Mouse (Mus musculus) erythroblast, embryonic 14.5 days (primary cell): ENCODE measurements around the gene Gorab.

Experiments used
- GATA1 ChIP-seq: IDR thresholded peaks from 2 replicates; pipeline ENCODE4 v1.6.1; 2012; ENCODE audit warnings: low read length, inconsistent platforms, mixed read lengths
- TAL1 ChIP-seq: IDR thresholded peaks from 3 replicates; pipeline ENCODE4 v1.6.1; 2012; ENCODE audit warnings: low read length, inconsistent platforms, mixed read lengths

GRCm38 (mm10) chr1:163338525-163339218 lies 64.8 kb downstream of the Gorab start:
- no peak for TF ChIP-seq GATA1
- TF ChIP-seq TAL1, result no peak
